Mouse (Mus musculus) liver, adult 10 weeks (tissue): ENCODE data around the gene Samd14. TPM values are rescaled to one million over a fixed set of nuclear protein-coding genes. Genes with fewer than 3 reads are reported as not detected.

Experiments
- polyA plus RNA-seq: library from polyadenylated mRNA; stranded (reverse); fragments of 350-450 nt; fragmentation: Illumina TruSeq; extraction: RNeasy Lipid Tissue Mini Kit (QIAGEN cat#74804); gene quantifications from one replicate; pipeline ENCODE4 v1.2.3, GENCODE M21; 2014; ENCODE audit warnings: low read depth, low replicate concordance

The Samd14 gene
- polyA plus RNA-seq, result not detected

DNA sequence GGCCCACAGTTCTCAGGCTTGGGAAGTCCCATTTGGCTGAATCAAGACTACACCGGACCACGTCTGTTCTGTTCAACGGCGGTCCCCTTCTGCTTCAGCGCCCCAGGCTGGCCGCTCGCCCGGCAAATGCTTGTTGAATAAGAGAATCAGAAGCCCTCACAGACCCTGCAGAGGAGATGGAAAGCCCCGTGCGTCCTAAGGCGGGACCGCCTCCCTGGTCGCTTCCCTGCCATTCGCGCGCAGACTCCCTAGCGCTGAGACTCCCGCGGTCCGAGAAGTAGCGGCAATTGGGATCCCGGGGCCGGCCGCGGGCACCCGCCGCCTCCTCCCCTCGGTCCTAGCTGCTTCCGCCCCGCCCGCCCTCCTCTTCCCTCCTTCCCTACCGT, at the start of gene Samd14:
Gene Samd14 (plus strand): TSS at position 251 of the 386 bp plus-strand sequence.

GRCm38 (mm10) chr11:94967419-94967818, 42.3 kb upstream of the Samd14 start, which contains the start of gene Hils1:
Gene Hils1, plus strand, starts transcription at chr11:94967593.

GRCm38 (mm10) chr11:94976199-94976598, 33.5 kb upstream of the Samd14 start, which contains the start of gene Sgca:
Gene Sgca, minus strand, starts transcription at chr11:94976327.

DNA sequence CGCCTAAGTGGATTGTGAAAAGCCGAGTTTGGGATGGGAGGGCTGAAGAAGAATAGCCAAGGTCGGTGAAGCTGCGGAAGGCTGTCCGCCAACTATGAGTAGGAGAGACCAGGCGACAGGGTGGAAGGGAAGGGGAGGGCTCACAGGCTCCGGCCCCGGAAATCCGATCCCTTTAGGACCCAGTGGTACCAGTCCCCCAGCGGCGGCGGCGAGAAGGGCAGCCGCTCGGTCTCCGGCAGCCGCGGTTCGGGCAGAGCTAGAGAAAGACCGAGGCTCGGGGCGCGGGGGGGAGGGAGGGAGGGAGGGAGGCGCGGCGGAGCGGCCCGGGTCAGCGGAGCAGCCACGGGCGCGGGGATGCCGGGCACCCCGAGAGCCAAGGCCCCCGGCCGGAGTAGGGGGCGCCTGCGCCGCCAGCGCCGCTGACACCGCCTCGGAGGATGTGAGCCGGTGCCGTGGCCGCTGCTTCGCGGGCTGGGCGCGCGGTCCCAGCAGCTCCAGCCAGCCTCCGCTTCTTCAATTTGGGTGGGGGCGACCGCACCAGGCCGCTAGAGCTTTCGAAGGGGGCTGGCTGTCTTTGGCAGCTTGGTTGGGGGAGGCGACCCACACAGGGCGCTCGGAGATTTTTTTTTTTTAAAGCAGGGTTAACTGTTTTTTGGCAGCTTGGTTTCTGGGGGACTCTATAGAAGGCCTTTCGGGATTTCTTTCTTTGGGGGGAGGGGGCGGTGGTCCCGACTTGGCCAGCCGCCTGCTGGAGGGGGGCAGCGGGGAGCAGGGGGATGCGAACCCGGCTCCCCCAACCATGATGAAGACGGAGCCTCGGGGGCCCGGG, 18.7 kb upstream of the Samd14 start, which contains the start of gene Ppp1r9b:
Gene Ppp1r9b (plus strand): TSS at position 287 of the 829 bp plus-strand sequence.

GRCm38 (mm10) chr11:95041139-95041609, 31.5 kb downstream of the Samd14 start, which contains the start of gene Pdk2:
Gene Pdk2, minus strand, starts transcription at chr11:95041354.

Other genes starting within 250 kb of the Samd14 start
- gene Tmem92, start 227.2 kb upstream of the Samd14 start, polyA plus RNA-seq, result not detected
- gene Col1a1, start 73.7 kb upstream of the Samd14 start, polyA plus RNA-seq, result 0.66 TPM
- gene Hils1, start 42.3 kb upstream of the Samd14 start, polyA plus RNA-seq, result not detected
- not detected for gene Sgca, start 33.6 kb upstream of the Samd14 start, polyA plus RNA-seq
- gene Ppp1r9b, start 18.8 kb upstream of the Samd14 start, polyA plus RNA-seq, result 0.93 TPM
- gene Pdk2, start 31.5 kb downstream of the Samd14 start, polyA plus RNA-seq, result 12.4 TPM
- 0.53 TPM for gene Itga3, start 66.9 kb downstream of the Samd14 start, polyA plus RNA-seq
- gene Dlx3, start 110.2 kb downstream of the Samd14 start, polyA plus RNA-seq, result not detected
- 0.24 TPM for gene Dlx4, start 136.4 kb downstream of the Samd14 start, polyA plus RNA-seq